Mouse (Mus musculus) thymus, adult 2 months (tissue): ENCODE data around the gene 1700001C02Rik.

Source experiments
- CTCF ChIP-seq: fragments of 200-500 bp; IDR thresholded peaks from 2 replicates; pipeline ENCODE4 v1.5.1; 2012; ENCODE audit warnings: mild to moderate bottlenecking, control low read depth, low read length, moderate library complexity, borderline replicate concordance; ENCODE audit not compliant: control insufficient read depth, poor library complexity, insufficient read depth; ENCODE audit errors: extremely low read depth
- POLR2A ChIP-seq: fragments of 200-500 bp; IDR thresholded peaks from 2 replicates; pipeline ENCODE4 v1.6.1; 2012; ENCODE audit warnings: mild to moderate bottlenecking, low read length, control low read depth, moderate library complexity; ENCODE audit not compliant: control insufficient read depth, poor library complexity, insufficient read depth; ENCODE audit errors: extremely low read depth

GRCm38 (mm10) chr5:30518547-30518946, 52.7 kb downstream of the 1700001C02Rik start:
- no peak for TF ChIP-seq POLR2A
- no peak for TF ChIP-seq CTCF
